Mouse (Mus musculus): ENCODE data around the gene Hpse2. TPM values are rescaled to one million over a fixed set of nuclear protein-coding genes. Genes with fewer than 3 reads are reported as not detected.

The Hpse2 gene
- polyA plus RNA-seq, 1 experiment from 2014 or later: 3.3 TPM

GRCm38 (mm10) chr19:43193562-43193961, 194.6 kb downstream of the Hpse2 start:
- H3K36me3 ChIP-seq (ENCODE audit: control insufficient read depth, insufficient read depth): no peaks in the 10 kb centered on the region
- WGBS: 52% methylated on average over 3 of the region's 3 CpGs
- TF ChIP-seq CTCF (IDR thresholded peaks at IDR 0.05; ENCODE audit: low read depth): no peak
- no peak overlapping the region for H3K27ac ChIP-seq (ENCODE audit: low read depth, low read length)
- no peaks in the 10 kb centered on the region for H3K9me3 ChIP-seq (ENCODE audit: control insufficient read depth)
- no peak overlapping the region for H3K4me2 ChIP-seq (replicated peaks; ENCODE audit: low read depth)
- H3K4me3 ChIP-seq (ENCODE audit: low read depth, low read length): no peak overlapping the region
- H3K27me3 ChIP-seq (replicated peaks; ENCODE audit: control insufficient read depth, insufficient read depth, low read length): no peaks in the 10 kb centered on the region
- no peak overlapping the region for H3K9ac ChIP-seq (ENCODE audit: low read depth, low read length)
- H3K4me1 ChIP-seq (replicated peaks; ENCODE audit: control insufficient read depth, insufficient read depth, low read length): no peaks in the 10 kb centered on the region
- no peak for ATAC-seq

GRCm38 (mm10) chr19:43175437-43175965, 212.7 kb downstream of the Hpse2 start:
- Histone ChIP-seq H3K9ac (ENCODE audit: low read depth, low read length) (no peak overlapping the region), H3K27ac (ENCODE audit: low read depth, low read length) (no peak overlapping the region), H3K9me3 (ENCODE audit: control insufficient read depth) (no peaks in the 10 kb centered on the region), H3K27me3 (replicated peaks; ENCODE audit: control insufficient read depth, insufficient read depth, low read length) (no peaks in the 10 kb centered on the region), H3K36me3 (ENCODE audit: control insufficient read depth, insufficient read depth) (no peaks in the 10 kb centered on the region), H3K4me1 (replicated peaks; ENCODE audit: control insufficient read depth, insufficient read depth, low read length) (no peaks in the 10 kb centered on the region), H3K4me2 (replicated peaks; ENCODE audit: low read depth) (no peak overlapping the region), H3K4me3 (ENCODE audit: low read depth, low read length) (no peak overlapping the region)
- 84% methylated on average over 3 of the region's 3 CpGs for WGBS
- TF ChIP-seq CTCF (IDR thresholded peaks at IDR 0.05; ENCODE audit: low read depth): no peak
- no peak for ATAC-seq

- Histone ChIP-seq H3K27me3 (replicated peaks; ENCODE audit: control insufficient read depth, insufficient read depth, low read length) (no peaks in the 10 kb centered on the region), H3K4me1 (replicated peaks; ENCODE audit: control insufficient read depth, insufficient read depth, low read length) (no peaks in the 10 kb centered on the region), H3K9ac (ENCODE audit: low read depth, low read length) (no peak overlapping the region), H3K4me2 (replicated peaks; ENCODE audit: low read depth) (no peak overlapping the region), H3K27ac (ENCODE audit: low read depth, low read length) (no peak overlapping the region), H3K4me3 (ENCODE audit: low read depth, low read length) (no peak overlapping the region), H3K36me3 (ENCODE audit: control insufficient read depth, insufficient read depth) (no peaks in the 10 kb centered on the region), H3K9me3 (ENCODE audit: control insufficient read depth) (no peaks in the 10 kb centered on the region)
- WGBS: 50% methylated on average over 2 of the region's 2 CpGs
- no peak for ATAC-seq
- no peak for TF ChIP-seq CTCF (IDR thresholded peaks at IDR 0.05; ENCODE audit: low read depth)
Measured at GRCm38 (mm10) chr19:43174812-43175211, 213.3 kb downstream of the Hpse2 start.

GRCm38 (mm10) chr19:43156085-43156484, 232.1 kb downstream of the Hpse2 start:
- TF ChIP-seq CTCF (IDR thresholded peaks at IDR 0.05; ENCODE audit: low read depth): no peak
- H3K36me3 ChIP-seq (ENCODE audit: control insufficient read depth, insufficient read depth): no peaks in the 10 kb centered on the region
- peak overlapping the region; percentile 15; the same call in 1 of the 2 replicates for H3K27ac ChIP-seq (ENCODE audit: low read depth, low read length)
- no peak for ATAC-seq
- H3K9me3 ChIP-seq (ENCODE audit: control insufficient read depth): no peaks in the 10 kb centered on the region
- 55% methylated on average over 8 of the region's 8 CpGs for WGBS
- H3K27me3 ChIP-seq (replicated peaks; ENCODE audit: control insufficient read depth, insufficient read depth, low read length): no peaks in the 10 kb centered on the region
- no peak overlapping the region for H3K9ac ChIP-seq (ENCODE audit: low read depth, low read length)
- no peak overlapping the region for H3K4me3 ChIP-seq (ENCODE audit: low read depth, low read length)
- no peak overlapping the region for H3K4me2 ChIP-seq (replicated peaks; ENCODE audit: low read depth)
- H3K4me1 ChIP-seq (replicated peaks; ENCODE audit: control insufficient read depth, insufficient read depth, low read length): 0 out of 2 replicates have a peak, but pooled peaks cover 2% of the 10 kb centered on the region

- H3K9ac ChIP-seq (ENCODE audit: low read depth, low read length): no peak overlapping the region
Measured at GRCm38 (mm10) chr19:43155582-43155981, 232.6 kb downstream of the Hpse2 start.

GRCm38 (mm10) chr19:43147901-43148300, 240.3 kb downstream of the Hpse2 start:
- H3K4me2 ChIP-seq (replicated peaks; ENCODE audit: low read depth): no peak overlapping the region
- 87% methylated on average over 6 of the region's 6 CpGs for WGBS
- ATAC-seq: no peak
- no peaks in the 10 kb centered on the region for H3K9me3 ChIP-seq (ENCODE audit: control insufficient read depth)
- H3K9ac ChIP-seq (ENCODE audit: low read depth, low read length): no peak overlapping the region
- H3K4me3 ChIP-seq (ENCODE audit: low read depth, low read length): no peak overlapping the region
- no peak overlapping the region for H3K27ac ChIP-seq (ENCODE audit: low read depth, low read length)
- H3K4me1 ChIP-seq (replicated peaks; ENCODE audit: control insufficient read depth, insufficient read depth, low read length): 0 out of 2 replicates have a peak, but pooled peaks cover 2% of the 10 kb centered on the region
- no peaks in the 10 kb centered on the region for H3K27me3 ChIP-seq (replicated peaks; ENCODE audit: control insufficient read depth, insufficient read depth, low read length)
- no peaks in the 10 kb centered on the region for H3K36me3 ChIP-seq (ENCODE audit: control insufficient read depth, insufficient read depth)
- TF ChIP-seq CTCF (IDR thresholded peaks at IDR 0.05; ENCODE audit: low read depth): no peak

More at GRCm38 (mm10) chr19:43155582-43155981, 232.6 kb downstream of the Hpse2 start:
- Histone ChIP-seq H3K4me2 (replicated peaks; ENCODE audit: low read depth) (no peak overlapping the region), H3K4me1 (replicated peaks; ENCODE audit: control insufficient read depth, insufficient read depth, low read length) (0 out of 2 replicates have a peak, but pooled peaks cover 2% of the 10 kb centered on the region), H3K4me3 (ENCODE audit: low read depth, low read length) (no peak overlapping the region), H3K27ac (ENCODE audit: low read depth, low read length) (peak overlapping the region; percentile 15; the same call in 1 of the 2 replicates), H3K9me3 (ENCODE audit: control insufficient read depth) (no peaks in the 10 kb centered on the region), H3K36me3 (ENCODE audit: control insufficient read depth, insufficient read depth) (no peaks in the 10 kb centered on the region), H3K27me3 (replicated peaks; ENCODE audit: control insufficient read depth, insufficient read depth, low read length) (no peaks in the 10 kb centered on the region)
- 74% methylated on average over 5 of the region's 5 CpGs for WGBS
- ATAC-seq: no peak
- no peak for TF ChIP-seq CTCF (IDR thresholded peaks at IDR 0.05; ENCODE audit: low read depth)
